Mouse (Mus musculus) embryo, embryonic 11.5 days (tissue): ENCODE data around the gene Myo5a.

Experiments
- DNase-seq: peaks from one replicate; pipeline ENCODE4 v3.0.0-alpha.2; 2012; ENCODE audit warnings: low read depth, low spot score

Myo5a gene

GRCm38 (mm10) chr9:75071706-75072192 lies 934 bp downstream of the Myo5a start:
- DNase-seq: peak; percentile 34

- no peak for DNase-seq
Observed at GRCm38 (mm10) chr9:75072361-75072760, 1.5 kb downstream of the Myo5a start.

- DNase-seq: no peak
Observed at GRCm38 (mm10) chr9:75077191-75077590, 6.4 kb downstream of the Myo5a start.

- no peak for DNase-seq
Observed at GRCm38 (mm10) chr9:75085242-75085824, 14.5 kb downstream of the Myo5a start.

GRCm38 (mm10) chr9:75087823-75088222 lies 17.0 kb downstream of the Myo5a start:
- DNase-seq: no peak

GRCm38 (mm10) chr9:75089285-75089684 lies 18.5 kb downstream of the Myo5a start:
- DNase-seq: no peak

GRCm38 (mm10) chr9:75092134-75092533 lies 21.3 kb downstream of the Myo5a start:
- DNase-seq: no peak

- DNase-seq: no peak
Observed at GRCm38 (mm10) chr9:75094762-75095161, 23.9 kb downstream of the Myo5a start.

- no peak for DNase-seq
Observed at GRCm38 (mm10) chr9:75098937-75099336, 28.1 kb downstream of the Myo5a start.

GRCm38 (mm10) chr9:75100157-75100781 lies 29.5 kb downstream of the Myo5a start:
- DNase-seq: no peak

- no peak for DNase-seq
Observed at GRCm38 (mm10) chr9:75102131-75102530, 31.3 kb downstream of the Myo5a start.

GRCm38 (mm10) chr9:75116571-75117177 lies 45.9 kb downstream of the Myo5a start:
- no peak for DNase-seq

- DNase-seq: no peak
Observed at GRCm38 (mm10) chr9:75121126-75121525, 50.3 kb downstream of the Myo5a start.

- DNase-seq: no peak
Observed at GRCm38 (mm10) chr9:75124201-75124721, 53.4 kb downstream of the Myo5a start.

- no peak for DNase-seq
Observed at GRCm38 (mm10) chr9:75130553-75130952, 59.7 kb downstream of the Myo5a start.

GRCm38 (mm10) chr9:75146911-75147310 lies 76.1 kb downstream of the Myo5a start:
- no peak for DNase-seq

- DNase-seq: no peak
Observed at GRCm38 (mm10) chr9:75160525-75160924, 89.7 kb downstream of the Myo5a start.

GRCm38 (mm10) chr9:75163650-75164049 lies 92.8 kb downstream of the Myo5a start:
- DNase-seq: no peak

- no peak for DNase-seq
Observed at GRCm38 (mm10) chr9:75171721-75172120, 100.9 kb downstream of the Myo5a start.

GRCm38 (mm10) chr9:75187646-75188260 lies 116.9 kb downstream of the Myo5a start:
- DNase-seq: no peak

GRCm38 (mm10) chr9:75193858-75194257 lies 123.0 kb downstream of the Myo5a start:
- no peak for DNase-seq

- DNase-seq: no peak
Observed at GRCm38 (mm10) chr9:75196335-75196734, 125.5 kb downstream of the Myo5a start.
